Comparison of ENCODE assay signal across 9 mouse cellular contexts in the genomic region with DNA sequence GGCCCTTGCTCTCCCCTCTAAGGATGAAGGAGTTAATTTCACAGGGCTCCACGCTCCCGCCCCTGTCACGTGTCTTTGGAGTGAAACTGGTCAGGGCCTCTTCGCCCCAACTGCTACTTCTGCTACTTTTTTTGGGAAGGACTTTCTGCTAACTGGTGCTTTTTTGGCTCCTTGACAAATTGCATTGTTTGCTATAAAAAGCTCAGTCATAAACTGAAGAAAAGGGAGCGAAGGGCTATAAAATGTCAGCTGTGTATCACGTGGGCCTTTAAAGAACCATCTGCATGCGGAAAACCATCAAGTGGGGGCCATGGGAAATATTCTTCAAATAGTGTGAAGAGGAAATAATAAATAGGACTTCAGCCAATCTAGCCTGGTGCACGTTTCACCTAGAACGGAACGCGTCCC. TPM values are rescaled to one million over a fixed set of nuclear protein-coding genes. Genes with fewer than 3 reads are reported as not detected.
DNase-seq lines count a peak whose midpoint lies in the region; ATAC-seq lines count a peak whose summit lies in the region.
"Had no signal": no experiment of that assay in that cellular context is flagged by ENCODE, and none has a peak within 500 bp of the region (broad histone marks: within the 10 kb centered on the region; RNA-seq: fewer than 3 reads in every experiment).

No protein-coding gene starts in this region.

- no peak overlapping the region for H3K27ac ChIP-seq in embryonic facial prominence, embryonic 14.5 days (replicated peaks; ENCODE audit: low read depth, low read length)
- H3K27ac ChIP-seq in embryonic facial prominence, embryonic 10.5 days (replicated peaks), result no peak overlapping the region
- peak overlapping the region; percentile 51; the same call in 1 of the 2 replicates for H3K27ac ChIP-seq in neural tube, embryonic 15.5 days (replicated peaks)

- H3K4me1 ChIP-seq in embryonic facial prominence, embryonic 14.5 days (ENCODE audit: control insufficient read depth, insufficient read depth, low read length), result peaks cover 9% of the 10 kb centered on the region; the same call in 1 of the 2 replicates
- peaks cover 11% of the 10 kb centered on the region for H3K4me1 ChIP-seq in embryonic facial prominence, embryonic 10.5 days
- peaks cover 14% of the 10 kb centered on the region for H3K4me1 ChIP-seq in neural tube, embryonic 15.5 days

- H3K9ac ChIP-seq in embryonic facial prominence, embryonic 14.5 days (ENCODE audit: low read depth, low read length), result no peak overlapping the region
- no peak overlapping the region for H3K9ac ChIP-seq in neural tube, embryonic 15.5 days (replicated peaks)

- DNase-seq in embryonic facial prominence, embryonic 14.5 days (ENCODE audit: low spot score), result peak; percentile 72
- no peak for DNase-seq in embryonic facial prominence, embryonic 10.5 days (ENCODE audit: low spot score)
- peak; percentile 41 for DNase-seq in urinary bladder, postnatal 14 days (ENCODE audit: low spot score)
- DNase-seq in urinary bladder, postnatal 10 days (ENCODE audit: low spot score), result no peak
- DNase-seq in kidney, postnatal 10 days, result peak; percentile 68
- DNase-seq in embryo, embryonic 11 days, result no peak

- WGBS in embryonic facial prominence, embryonic 14.5 days, result 52% methylated on average over 11 of the region's 11 CpGs
- 80% methylated on average over 11 of the region's 11 CpGs for WGBS in embryonic facial prominence, embryonic 10.5 days
- WGBS in neural tube, embryonic 15.5 days, result 10% methylated on average over 11 of the region's 11 CpGs

- peak; percentile 62; the same call in 1 of the 2 replicates for ATAC-seq in embryonic facial prominence, embryonic 14.5 days (ENCODE audit: low read depth)
- peak; percentile 64; the same call in 1 of the 2 replicates for ATAC-seq in neural tube, embryonic 15.5 days (ENCODE audit: low FRiP score)
- no peak for ATAC-seq in inflammation-experienced regulatory T-cells, adult 6 months

- H3K27me3 ChIP-seq in embryonic facial prominence, embryonic 14.5 days (replicated peaks; ENCODE audit: control insufficient read depth, insufficient read depth, low read length), result no peaks in the 10 kb centered on the region
- H3K27me3 ChIP-seq in embryonic facial prominence, embryonic 10.5 days (replicated peaks; ENCODE audit: low read depth, poor library complexity, severe bottlenecking), result no peaks in the 10 kb centered on the region
- no peaks in the 10 kb centered on the region for H3K27me3 ChIP-seq in neural tube, embryonic 15.5 days (replicated peaks)

- no peaks in the 10 kb centered on the region for H3K36me3 ChIP-seq in embryonic facial prominence, embryonic 14.5 days (ENCODE audit: control insufficient read depth, insufficient read depth, low read length)
- no peaks in the 10 kb centered on the region for H3K36me3 ChIP-seq in embryonic facial prominence, embryonic 10.5 days (replicated peaks)
- H3K36me3 ChIP-seq in neural tube, embryonic 15.5 days, result no peaks in the 10 kb centered on the region

- H3K4me3 ChIP-seq in embryonic facial prominence, embryonic 14.5 days (ENCODE audit: low read depth, low read length), result no peak overlapping the region
- no peak overlapping the region for H3K4me3 ChIP-seq in embryonic facial prominence, embryonic 10.5 days
- peak overlapping the region; percentile 25 for H3K4me3 ChIP-seq in neural tube, embryonic 15.5 days (replicated peaks)
- H3K4me3 ChIP-seq: megakaryocyte, embryonic 14.5 days had no signal

- no peak overlapping the region for H3K4me2 ChIP-seq in embryonic facial prominence, embryonic 14.5 days (ENCODE audit: low read depth, low read length)
- peak overlapping the region; percentile 43 for H3K4me2 ChIP-seq in neural tube, embryonic 15.5 days

- no peaks in the 10 kb centered on the region for H3K9me3 ChIP-seq in embryonic facial prominence, embryonic 14.5 days (ENCODE audit: control insufficient read depth, low read length)
- H3K9me3 ChIP-seq in embryonic facial prominence, embryonic 10.5 days, result no peaks in the 10 kb centered on the region
- no peaks in the 10 kb centered on the region for H3K9me3 ChIP-seq in neural tube, embryonic 15.5 days (replicated peaks)
- H3K9me3 ChIP-seq: megakaryocyte, embryonic 14.5 days had no signal

RNA-seq across cellular contexts. Expression of gene Gm28729, which starts 5.6 kb away (rescaled TPM):
- 0.13 and 0.64 TPM in 2 replicates for polyA plus RNA-seq in embryonic facial prominence, embryonic 14.5 days (2014; fragmentation: Nextera tagmentation; extraction: Ambion mirVana)
- not detected in 2 replicates for polyA plus RNA-seq in embryonic facial prominence, embryonic 10.5 days (2016; fragmentation: Nextera tagmentation; extraction: Ambion mirVana)
- polyA plus RNA-seq in neural tube, embryonic 15.5 days (2015; fragmentation: Nextera tagmentation; extraction: Ambion mirVana), result not detected in 2 replicates
- not detected for polyA plus RNA-seq in inflammation-experienced regulatory T-cells, adult 6 months (2017; shearing (Covaris generic))

RNA-seq across cellular contexts. Expression of gene Rnf7, which starts 52.2 kb away (rescaled TPM):
- 273 and 278 TPM in 2 replicates for polyA plus RNA-seq in embryonic facial prominence, embryonic 14.5 days (2014; fragmentation: Nextera tagmentation; extraction: Ambion mirVana)
- polyA plus RNA-seq in embryonic facial prominence, embryonic 10.5 days (2016; fragmentation: Nextera tagmentation; extraction: Ambion mirVana), result 264 and 272 TPM in 2 replicates
- polyA plus RNA-seq in neural tube, embryonic 15.5 days (2015; fragmentation: Nextera tagmentation; extraction: Ambion mirVana), result 215 and 221 TPM in 2 replicates
- polyA plus RNA-seq in inflammation-experienced regulatory T-cells, adult 6 months (2017; shearing (Covaris generic)), result 100 to 1,000 TPM in 2 of 3 experiments, 10 to 100 TPM in 1; 98.2 to 121 (median 115) TPM

Comparison
In these comparisons a context has a peak if more than half of its experiments do, and no peak if none do; other contexts are left out.
1. DNase-seq: peak in embryonic facial prominence, embryonic 14.5 days (single experiment), urinary bladder, postnatal 14 days (single experiment) and kidney, postnatal 10 days (single experiment); none in embryonic facial prominence, embryonic 10.5 days (single experiment), urinary bladder, postnatal 10 days (single experiment) and embryo, embryonic 11 days (single experiment).